Mouse (Mus musculus) heart, embryonic 14.5 days (tissue): ENCODE results near the gene Adi1. TPM values are rescaled to one million over a fixed set of nuclear protein-coding genes. Genes with fewer than 3 reads are reported as not detected.

Source experiments
- ATAC-seq: fragments of 200-750 bp; cut with Nextera tagmentation; 2 replicates; pipeline ENCODE4 v1.8.0; 2017; ENCODE audit warnings: low read depth, moderate TSS enrichment; ENCODE audit not compliant: insufficient number of reproducible peaks, insufficient read depth, low FRiP score
- H3K27ac ChIP-seq, 2 experiments: fragments of 200-500 bp in 1 of 2; fragments of 300-500 bp in 1 of 2; sonication (generic) in 1 of 2; replicated peaks in 1 of 2; 2 replicates each; pipeline ENCODE4 v1.5.1; 2012 to 2014; ENCODE audit warnings: low read depth in 2 of 2, low read length in 2 of 2, control low read depth in 1 of 2, mild to moderate bottlenecking in 1 of 2, mixed read lengths in 1 of 2; ENCODE audit not compliant: control insufficient read depth in 1 of 2, insufficient read depth in 1 of 2
- H3K27me3 ChIP-seq: fragments of 300-500 bp; sonication (generic); 2 replicates; pipeline ENCODE4 v1.6.1; 2014; ENCODE audit warnings: mild to moderate bottlenecking, low read length, control low read depth; ENCODE audit not compliant: control insufficient read depth, insufficient read depth
- H3K36me3 ChIP-seq: fragments of 300-500 bp; sonication (generic); 2 replicates; pipeline ENCODE4 v1.6.1; 2014; ENCODE audit warnings: mild to moderate bottlenecking, control low read depth, low read length, mixed read lengths; ENCODE audit not compliant: control insufficient read depth, insufficient read depth
- H3K4me1 ChIP-seq, 2 experiments: fragments of 200-500 bp in 1 of 2; fragments of 300-500 bp in 1 of 2; sonication (generic) in 1 of 2; 2 replicates each; pipeline ENCODE4 v1.6.1; 2012 to 2014; ENCODE audit warnings: low read length in 2 of 2, control low read depth in 1 of 2, mixed read lengths in 1 of 2; ENCODE audit not compliant: control insufficient read depth in 2 of 2, insufficient read depth in 2 of 2
- H3K4me2 ChIP-seq: fragments of 300-500 bp; sonication (generic); 2 replicates; pipeline ENCODE4 v1.6.1; 2014; ENCODE audit warnings: mild to moderate bottlenecking, low read length
- H3K4me3 ChIP-seq, 2 experiments: fragments of 200-500 bp in 1 of 2; fragments of 300-500 bp in 1 of 2; sonication (generic) in 1 of 2; 2 replicates each; pipeline ENCODE4 v1.5.1; 2012 to 2014; ENCODE audit warnings: low read length in 2 of 2, mild to moderate bottlenecking in 2 of 2, control low read depth in 1 of 2, low read depth in 1 of 2, moderate library complexity in 1 of 2; ENCODE audit not compliant: control insufficient read depth in 1 of 2, insufficient read depth in 1 of 2
- H3K9ac ChIP-seq: fragments of 300-500 bp; sonication (generic); 2 replicates; pipeline ENCODE4 v1.6.1; 2014; ENCODE audit warnings: mild to moderate bottlenecking, low read length
- H3K9me3 ChIP-seq: fragments of 300-500 bp; sonication (generic); 2 replicates; pipeline ENCODE4 v1.6.1; 2016; ENCODE audit warnings: low read length, control low read depth; ENCODE audit not compliant: control insufficient read depth
- WGBS: fragments of 180-500 bp; shearing (Covaris S2); extraction: QIAGEN DNeasy Blood & Tissue Kit; methylation state at CpG from one replicate; pipeline ENCODE4 v1.1.7; 2014; 5-methylcytosine and 5-hydroxymethylcytosine counted together
- microRNA-seq: library from miRNA; unstranded; fragments of <30 nt; microRNA quantifications from one replicate; pipeline ENCODE4, GENCODE M21; 2016
- polyA plus RNA-seq: library from polyadenylated mRNA; unstranded; fragments of >200 nt; fragmentation: Nextera tagmentation; extraction: Ambion mirVana; gene quantifications from 2 replicates; pipeline ENCODE4 v1.2.1, GENCODE M21; 2014

Adi1 gene
- polyA plus RNA-seq, 1 experiment from 2014 or later = 50.6 TPM

- Histone ChIP-seq H3K36me3 (peaks cover 41% of the 10 kb centered on the region), H3K27ac (no peak overlapping the region), H3K4me2 (no peak overlapping the region), H3K4me1 (no peaks in the 10 kb centered on the region), H3K9ac (no peak overlapping the region), H3K9me3 (no peaks in the 10 kb centered on the region), H3K27me3 (no peaks in the 10 kb centered on the region), H3K4me3 (no peak overlapping the region)
- no peak for ATAC-seq
- 86% methylated on average over 4 of the region's 4 CpGs for WGBS
Observed at GRCm38 (mm10) chr12:28726204-28726603, 51.2 kb downstream of the Adi1 start.

- Histone ChIP-seq H3K9me3 (no peaks in the 10 kb centered on the region), H3K27me3 (no peaks in the 10 kb centered on the region), H3K36me3 (peaks cover 42% of the 10 kb centered on the region), H3K4me1 (no peaks in the 10 kb centered on the region), H3K27ac (no peak overlapping the region), H3K9ac (no peak overlapping the region), H3K4me2 (no peak overlapping the region), H3K4me3 (no peak overlapping the region)
- no peak for ATAC-seq
- 89% methylated on average over 5 of the region's 5 CpGs for WGBS
Observed at GRCm38 (mm10) chr12:28727061-28727460, 52.0 kb downstream of the Adi1 start.

Small RNA genes lying within 50 kb of the gene (microRNA-seq; reads per million reads assigned to microRNA genes)
- gene Mir6937 = not detected

Other genes starting within 250 kb of the Adi1 start
- 0.13 TPM in 1 of 2 replicates, not detected in the other for gene Dcdc2c, start 122.8 kb upstream of the Adi1 start, polyA plus RNA-seq
- not detected in 2 replicates for gene Allc, start 92.7 kb upstream of the Adi1 start, polyA plus RNA-seq
- gene Colec11, start 51.9 kb upstream of the Adi1 start, polyA plus RNA-seq = 14.4 and 17.4 TPM in 2 replicates
- 553 and 621 TPM in 2 replicates for gene Rps7, start 39.3 kb upstream of the Adi1 start, polyA plus RNA-seq
- 15.2 and 16.0 TPM in 2 replicates for gene Rnaseh1, start 25.6 kb upstream of the Adi1 start, polyA plus RNA-seq
- 33.8 and 34.8 TPM in 2 replicates for gene Trappc12, start 75.2 kb downstream of the Adi1 start, polyA plus RNA-seq
- 19.8 and 21.2 TPM in 2 replicates for gene Eipr1, start 76.6 kb downstream of the Adi1 start, polyA plus RNA-seq